Mouse (Mus musculus): ENCODE measurements at regions not wholly inside any gene's neighbourhood (a gene's known extent, or its start where the extent isn't known, plus 50 kb on each side); places are given as distances from the start of the nearest gene placed in this dataset.
"Not testable (repeated sequence)": the region's sequence is repeated elsewhere in the genome, so short reads cannot be mapped to it uniquely, and the experiment has no call there.

DNA sequence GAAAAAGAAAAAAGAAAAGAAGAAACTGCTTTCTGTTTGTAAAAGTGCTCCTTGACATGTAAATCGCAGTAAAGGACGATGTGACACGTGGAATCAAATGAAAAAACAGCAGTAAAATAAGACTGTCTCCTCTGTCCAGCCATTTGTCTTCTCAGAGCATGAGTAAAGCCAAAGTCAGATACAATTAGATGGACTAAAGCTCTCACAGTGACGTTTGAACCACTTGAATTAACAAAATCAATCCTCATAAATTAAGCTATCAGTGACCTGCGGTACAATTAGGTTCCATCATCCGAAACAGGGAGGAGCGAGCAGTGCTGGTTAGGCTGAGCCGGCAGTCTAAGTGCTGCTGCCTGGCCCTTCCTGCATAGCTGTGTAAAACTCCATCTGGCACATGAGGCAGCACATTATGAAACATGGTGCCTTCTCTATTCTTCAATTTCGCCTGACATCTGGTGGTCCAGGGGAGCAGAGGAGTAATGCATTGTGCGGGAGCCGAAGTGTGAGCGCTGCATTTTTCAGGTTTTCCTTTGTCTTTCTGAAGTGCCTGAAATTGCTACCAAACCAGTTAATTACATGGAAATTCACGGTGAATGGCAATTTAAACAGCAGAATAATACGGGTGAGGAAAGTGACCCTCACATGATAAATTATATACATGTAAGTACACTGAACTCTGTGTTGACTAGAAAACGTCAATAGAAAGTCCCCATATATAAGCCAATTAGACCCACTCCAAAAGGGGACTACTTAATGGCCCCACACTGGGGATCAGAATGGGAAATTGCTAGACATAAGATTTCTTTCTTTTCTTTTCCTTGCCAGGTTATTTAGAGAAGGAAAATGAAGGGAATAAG, 118.1 kb downstream of the Mmrn1 start:
- DNase-seq (ENCODE audit: low spot score in 2 of 2): no peak

DNA sequence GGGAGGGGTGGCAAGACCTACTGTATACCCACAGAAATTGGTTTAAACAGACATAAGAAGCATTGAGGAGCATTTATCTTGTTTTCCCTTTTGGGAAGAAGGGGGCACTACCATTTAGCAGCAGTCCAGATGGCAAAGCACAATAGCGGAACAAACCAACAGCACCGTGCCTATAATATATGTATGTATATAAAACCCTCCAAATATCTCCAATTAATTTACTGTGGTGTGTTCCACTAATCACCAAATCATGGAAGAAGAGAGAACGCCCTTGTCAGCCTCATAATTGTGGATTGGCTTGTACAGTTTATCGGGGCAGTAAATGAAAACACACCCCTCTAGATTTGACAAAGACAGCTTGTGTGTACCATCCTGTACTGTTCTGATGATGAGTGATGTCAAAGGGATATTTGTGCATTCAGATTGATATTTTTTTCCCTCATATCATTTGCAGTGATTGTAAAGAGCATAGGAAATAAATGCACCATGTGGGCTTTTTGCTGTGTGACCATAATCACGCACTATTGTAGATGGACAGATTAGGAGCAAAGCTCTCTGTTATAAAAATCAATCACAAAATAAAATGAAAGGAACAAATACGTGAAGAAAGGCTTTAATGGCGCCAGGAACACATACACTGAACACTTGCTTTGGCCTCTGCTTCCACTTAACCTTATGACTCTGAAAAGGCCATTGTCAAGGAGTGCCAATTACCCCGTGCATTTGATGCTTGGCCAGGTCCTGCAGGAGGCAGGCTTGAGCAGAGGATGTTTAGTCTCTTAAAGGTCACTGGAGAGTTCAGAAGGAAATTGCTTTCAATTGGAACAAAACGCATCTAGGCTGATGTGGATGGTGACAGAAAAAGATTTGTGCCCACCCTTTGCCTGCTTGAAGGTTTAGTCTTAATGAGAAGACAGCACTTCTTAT, 119.0 kb downstream of the Mmrn1 start:
- DNase-seq (ENCODE audit: low spot score in 2 of 2): no peak

DNA sequence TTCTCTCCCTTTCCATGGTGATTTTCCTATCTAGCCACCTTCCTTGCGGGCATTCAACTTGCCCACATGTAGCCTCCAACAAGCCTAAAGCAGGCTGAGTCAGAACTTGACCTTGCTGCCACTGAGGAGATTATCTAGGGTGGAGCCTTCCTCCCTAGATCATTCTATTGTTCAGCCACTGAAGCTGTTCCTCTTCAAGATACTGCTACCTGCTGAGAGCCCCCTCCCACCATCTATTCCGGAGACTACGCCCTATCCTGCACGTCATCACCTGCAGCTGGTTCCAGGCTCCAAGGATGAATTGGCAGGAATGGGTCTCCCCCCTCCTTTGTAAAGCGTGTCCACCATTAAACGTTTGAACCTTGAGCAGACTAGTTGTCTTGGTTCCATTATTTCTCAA, 122.9 kb downstream of the Mmrn1 start:
- DNase-seq (ENCODE audit: low spot score in 2 of 2): not testable (repeated sequence)

DNA sequence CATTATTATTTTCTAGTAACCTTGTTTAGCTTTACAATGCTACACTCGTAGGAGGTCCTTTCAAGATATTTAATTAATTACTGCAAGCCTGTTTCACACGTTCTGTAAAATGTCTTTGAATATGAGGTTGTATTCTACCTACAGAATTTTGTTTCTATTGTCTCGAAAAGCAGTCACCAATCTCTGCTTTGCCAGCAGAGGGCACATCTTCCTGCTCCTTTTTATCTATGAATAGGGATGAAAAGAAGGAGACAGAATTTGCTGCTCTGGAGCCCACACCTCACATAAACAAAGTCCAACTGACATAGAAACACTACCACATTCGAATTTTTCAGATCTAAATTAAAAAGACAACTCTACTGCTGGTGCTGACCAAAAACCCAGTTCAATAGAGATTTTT, 117.0 kb upstream of the Ccser1 start:
- no peak for DNase-seq (ENCODE audit: low spot score in 2 of 2)

DNA sequence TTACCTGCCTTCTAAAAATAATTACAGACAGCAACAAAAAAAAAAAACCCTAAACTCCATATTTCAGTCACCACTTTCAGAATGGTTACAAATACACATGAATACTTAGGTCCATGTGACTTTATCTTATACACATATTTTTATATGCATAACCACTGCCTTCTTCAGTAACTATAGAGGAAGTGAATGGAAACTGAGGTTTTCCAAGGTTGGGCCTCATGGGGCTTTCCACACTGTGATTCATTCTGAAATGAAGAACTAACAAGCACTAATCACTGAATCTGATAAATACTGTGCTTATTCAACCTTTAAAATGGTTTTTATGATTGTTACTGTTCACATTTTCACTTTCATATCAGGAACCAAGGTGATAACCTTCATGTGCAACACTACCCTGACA, 114.4 kb upstream of the Ccser1 start:
- no peak for DNase-seq (ENCODE audit: low spot score in 2 of 2)

DNA sequence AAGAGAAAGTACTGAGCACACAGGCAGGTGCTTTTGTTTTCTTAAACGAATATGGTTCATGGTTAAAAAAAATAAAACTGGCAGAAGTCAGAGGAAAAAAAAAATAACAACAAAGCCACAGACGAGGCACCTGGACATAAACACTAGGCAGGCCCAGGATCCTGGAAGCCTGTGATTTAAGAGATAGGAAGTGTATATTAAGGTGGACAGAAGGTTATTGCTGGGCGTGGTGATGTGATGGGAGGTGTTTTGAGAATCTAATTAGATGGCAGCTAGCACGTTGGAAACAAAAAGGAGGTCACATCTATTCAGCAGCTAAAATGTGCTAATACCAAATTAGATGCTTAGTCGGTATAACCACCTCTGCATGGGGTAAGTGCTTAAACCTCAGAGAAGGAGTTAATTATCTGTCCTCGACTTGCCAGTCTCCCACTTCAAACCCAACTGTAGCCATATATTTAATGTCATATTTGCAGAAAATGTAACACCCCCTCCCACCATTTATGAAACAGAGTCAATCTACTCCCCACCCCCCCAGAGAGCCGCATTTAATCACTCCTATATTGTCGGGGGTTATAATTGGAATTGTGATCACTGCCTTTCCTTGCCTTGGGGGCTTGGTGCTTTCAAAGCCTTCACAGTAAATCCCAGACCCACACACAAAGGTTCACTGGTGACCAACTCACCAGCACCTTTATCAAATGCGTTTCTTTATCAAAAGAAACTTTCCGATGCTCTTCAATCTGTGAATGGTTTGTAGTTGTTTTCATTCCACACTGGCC, 113.4 kb upstream of the Ccser1 start:
- DNase-seq (ENCODE audit: low spot score in 2 of 2): no peak

DNA sequence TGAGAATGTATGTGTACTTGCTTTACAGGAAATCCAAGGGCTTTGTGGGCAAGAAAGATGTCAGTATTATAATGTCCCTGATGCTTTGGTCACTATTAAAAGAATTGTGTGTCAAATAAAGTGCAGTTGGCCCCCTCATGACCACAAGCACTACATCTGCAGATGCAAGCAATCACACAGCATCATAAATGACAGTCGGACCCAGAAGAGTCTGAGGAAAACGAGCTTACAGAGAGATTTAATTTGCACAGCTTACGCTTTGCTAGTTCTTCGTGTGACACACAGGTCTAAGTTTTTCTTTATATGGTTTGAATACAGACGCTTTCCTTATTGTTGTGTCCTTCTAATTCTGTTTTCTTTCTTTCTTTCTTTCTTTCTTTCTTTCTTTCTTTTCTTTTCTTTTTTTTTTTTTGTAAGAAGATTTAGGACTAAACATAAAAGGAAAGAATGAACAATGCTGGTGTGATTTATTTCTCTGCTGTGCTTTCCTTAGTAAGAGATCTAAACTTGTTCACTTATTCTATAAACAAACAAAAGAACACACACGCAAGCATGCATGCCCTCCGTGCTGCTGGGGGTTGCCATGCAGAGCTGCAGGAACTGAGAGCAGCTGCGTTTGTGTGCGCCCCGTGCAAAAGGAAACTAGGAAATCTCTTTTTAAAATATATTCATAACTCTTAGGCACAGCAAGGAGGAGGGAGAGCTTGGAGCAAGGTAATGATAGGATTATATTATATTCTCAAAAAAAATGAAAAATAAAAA, 112.6 kb upstream of the Ccser1 start:
- DNase-seq (ENCODE audit: low spot score in 2 of 2): no peak

DNA sequence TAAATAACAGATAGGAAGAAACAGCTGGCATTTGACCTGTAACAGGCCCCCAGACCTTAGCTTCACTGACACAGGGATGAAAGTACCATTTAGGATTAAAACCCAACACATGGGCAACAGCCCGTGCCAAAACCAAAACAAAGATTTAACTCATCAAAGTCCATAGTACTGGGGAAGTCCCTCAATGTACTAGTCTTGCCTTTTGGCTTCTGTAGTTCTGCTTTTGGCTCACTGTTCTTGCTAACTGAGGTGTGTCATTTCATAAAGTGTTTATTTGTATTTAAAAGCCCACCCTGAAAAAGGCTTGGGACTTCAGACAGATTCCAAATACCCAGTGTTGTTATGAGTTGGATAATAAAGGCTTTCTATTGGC, 112.0 kb upstream of the Ccser1 start:
- no peak for DNase-seq (ENCODE audit: low spot score in 2 of 2)

DNA sequence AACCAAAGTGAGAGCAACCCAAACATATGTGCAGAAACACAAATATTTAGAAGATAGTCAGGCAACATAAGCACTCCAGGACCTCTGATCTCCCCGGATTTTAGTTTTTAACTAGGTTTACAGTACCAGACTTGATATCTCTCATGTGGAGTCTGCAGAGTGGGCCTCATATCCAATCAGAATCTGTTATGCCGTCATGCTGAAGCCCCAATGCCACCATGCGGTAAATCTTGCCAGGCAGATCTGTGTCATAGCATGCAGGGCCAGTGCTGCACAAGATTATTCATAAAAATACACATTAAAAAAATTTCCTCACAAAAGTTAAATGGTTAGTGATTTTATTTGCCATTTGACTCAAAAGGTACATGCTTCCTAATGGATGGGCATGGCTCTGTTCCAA, 106.9 kb upstream of the Ccser1 start:
- no peak for DNase-seq (ENCODE audit: low spot score in 2 of 2)

DNA sequence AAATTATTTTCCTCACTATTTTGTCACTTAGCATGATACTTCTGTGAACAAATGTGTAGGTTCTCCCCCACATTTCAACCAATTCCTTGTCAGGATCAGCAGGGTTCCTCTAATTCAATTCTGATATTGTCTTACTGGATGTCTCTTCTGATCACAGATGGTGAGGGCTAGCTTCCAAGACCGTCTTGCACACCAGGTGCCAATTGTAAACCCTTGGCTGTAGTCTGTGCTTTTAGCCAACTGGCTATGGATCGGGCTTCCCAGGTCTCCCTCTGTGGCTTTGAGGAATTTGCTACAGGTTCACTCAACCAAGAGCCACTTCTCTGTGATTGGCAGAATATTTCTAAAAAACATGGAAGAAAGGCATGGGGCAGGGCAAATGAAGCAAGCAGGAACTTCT, 106.3 kb upstream of the Ccser1 start:
- DNase-seq (ENCODE audit: low spot score in 2 of 2): no peak

DNA sequence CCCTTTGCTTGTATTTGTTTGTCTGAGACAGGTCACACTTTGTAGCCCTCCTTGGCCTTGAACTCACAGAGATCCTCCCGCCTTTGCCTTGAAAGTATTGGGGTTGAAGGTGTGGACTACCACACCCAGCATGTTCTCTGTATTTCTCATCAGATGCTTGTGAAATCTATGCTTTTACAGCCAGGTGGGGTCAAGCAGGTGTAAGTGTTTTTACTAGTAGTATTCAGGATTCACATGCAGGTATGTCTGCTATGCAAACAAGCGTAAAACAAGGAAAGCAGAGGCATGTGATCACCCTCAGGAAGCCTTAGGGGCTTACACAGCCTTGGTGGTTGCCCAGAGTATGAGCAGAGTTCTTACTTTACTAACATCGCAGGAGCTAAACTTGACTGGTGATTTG, 105.4 kb upstream of the Ccser1 start:
- DNase-seq (ENCODE audit: low spot score in 2 of 2): no peak

DNA sequence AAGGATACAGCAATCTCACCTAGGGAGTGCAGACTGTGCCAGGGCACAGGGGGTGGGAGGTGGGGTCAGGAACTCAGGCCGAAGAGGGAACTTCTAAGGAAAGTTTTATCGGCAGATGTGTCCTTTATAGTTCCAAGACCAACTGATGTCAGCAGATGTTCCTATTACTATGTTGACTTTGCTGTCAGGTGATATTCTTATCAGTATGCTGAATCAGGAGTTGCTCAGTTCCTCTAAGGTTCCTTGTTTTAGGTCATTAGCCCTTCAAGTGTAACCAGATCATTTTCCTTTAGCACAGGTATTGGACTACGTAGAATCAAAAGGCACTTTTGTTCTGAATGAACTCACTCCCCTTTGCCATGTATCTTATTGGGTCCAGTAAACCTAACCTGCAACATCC, 101.6 kb upstream of the Ccser1 start:
- DNase-seq (ENCODE audit: low spot score in 2 of 2): no peak

DNA sequence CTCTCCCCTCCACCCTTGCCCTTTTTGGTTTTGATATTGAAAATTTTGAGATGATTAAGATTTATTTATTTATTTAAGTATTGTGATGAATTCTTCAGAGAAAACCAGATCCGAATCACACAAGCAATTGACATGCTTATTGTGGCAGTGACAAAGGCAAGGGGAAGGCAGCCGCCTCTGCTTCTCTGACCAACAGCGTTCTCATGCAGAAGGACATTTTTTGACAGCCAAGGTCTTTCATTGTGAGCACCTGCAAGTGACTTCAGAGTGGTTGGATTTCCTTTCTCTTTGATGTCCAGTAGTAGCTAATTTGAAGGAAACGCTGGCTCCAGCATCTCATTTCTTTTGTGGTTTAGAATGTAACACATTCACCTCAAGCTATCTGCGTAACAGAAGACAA, 99.5 kb upstream of the Ccser1 start:
- no peak for DNase-seq (ENCODE audit: low spot score in 2 of 2)

DNA sequence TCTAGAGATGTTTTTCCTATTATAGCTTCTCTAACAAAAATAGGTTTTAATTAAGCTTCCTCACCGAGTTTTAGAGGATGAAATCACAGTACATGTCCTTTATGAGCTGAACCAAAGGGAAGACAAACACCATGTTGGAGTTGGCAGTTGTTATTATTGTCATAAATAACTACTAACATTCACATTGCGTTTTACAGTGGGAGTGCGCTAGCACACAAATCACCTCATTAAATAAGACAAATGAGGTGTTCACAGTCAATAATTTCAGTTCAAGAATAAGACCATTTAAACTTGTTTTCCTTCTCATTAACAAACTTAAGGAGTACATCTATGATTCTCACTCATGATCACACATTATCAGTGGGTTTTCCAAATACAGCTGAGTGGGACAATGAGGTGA, 96.8 kb upstream of the Ccser1 start:
- no peak for DNase-seq (ENCODE audit: low spot score in 2 of 2)

DNA sequence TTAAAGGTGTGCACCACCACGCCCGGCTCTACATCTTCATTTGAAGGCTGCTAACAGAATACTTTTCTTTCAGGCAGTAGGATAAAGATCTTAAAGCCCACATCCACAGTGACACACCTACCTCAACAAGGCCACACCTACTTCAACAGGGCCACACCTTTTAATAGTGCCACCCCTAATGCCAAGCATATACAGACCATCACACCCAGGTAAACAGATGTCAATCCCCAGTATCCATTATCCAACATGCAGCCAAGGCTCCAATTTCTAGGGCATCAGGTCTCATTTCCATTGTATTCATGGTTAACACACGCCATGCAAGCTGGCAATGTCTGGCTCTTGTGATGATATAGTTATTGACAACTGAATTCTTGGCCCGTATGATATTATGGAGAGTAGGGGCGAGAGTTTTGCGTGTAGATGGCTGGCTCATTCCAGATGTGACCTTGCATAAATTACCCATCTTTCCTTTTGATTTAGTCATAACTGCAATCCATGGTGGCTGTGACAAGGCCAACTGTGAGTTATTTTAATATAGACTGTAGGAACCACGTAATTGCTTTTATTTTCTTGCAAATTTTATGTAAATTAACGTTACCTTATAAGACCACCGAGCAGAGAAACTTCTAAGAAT, 80.7 kb upstream of the Ccser1 start:
- DNase-seq (ENCODE audit: low spot score in 2 of 2): no peak

DNA sequence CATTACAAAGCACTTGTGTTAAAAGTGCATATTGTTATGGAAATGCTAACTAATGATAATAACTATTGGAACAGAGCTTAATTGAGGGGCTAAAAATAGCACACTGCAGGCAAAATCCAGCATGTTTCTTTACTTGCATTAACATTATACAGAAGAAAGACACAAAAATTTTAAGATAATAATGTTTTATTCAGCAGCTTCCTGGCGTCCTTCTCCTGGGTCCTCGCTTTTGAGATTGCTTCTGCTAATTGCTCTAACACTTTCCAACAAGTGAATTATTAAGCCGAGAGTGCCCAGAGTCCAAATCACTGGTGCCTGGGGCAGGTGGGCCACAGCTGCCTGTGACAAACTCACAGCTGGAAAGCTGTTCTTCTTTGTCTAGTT, 80.2 kb upstream of the Ccser1 start:
- DNase-seq (ENCODE audit: low spot score in 2 of 2): no peak

DNA sequence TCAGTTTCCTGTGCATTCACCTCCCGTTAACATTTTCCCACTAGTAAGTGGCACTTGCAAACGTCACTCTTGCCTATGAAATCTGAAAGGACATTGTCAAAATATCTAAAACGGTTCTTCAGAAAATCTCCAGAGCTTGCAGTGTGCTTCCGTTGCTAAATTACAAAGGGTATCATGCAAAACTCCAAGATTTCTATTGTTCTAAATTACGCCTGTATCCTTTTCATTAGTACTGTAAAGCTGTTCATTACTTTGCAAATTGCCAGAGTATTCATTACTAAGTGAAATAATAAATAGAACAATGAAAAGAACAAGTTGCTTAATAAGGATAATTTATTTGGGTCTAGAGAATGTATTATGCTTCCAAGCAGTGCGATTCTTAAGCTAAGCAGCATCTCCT, 78.2 kb upstream of the Ccser1 start:
- no peak for DNase-seq (ENCODE audit: low spot score in 2 of 2)

DNA sequence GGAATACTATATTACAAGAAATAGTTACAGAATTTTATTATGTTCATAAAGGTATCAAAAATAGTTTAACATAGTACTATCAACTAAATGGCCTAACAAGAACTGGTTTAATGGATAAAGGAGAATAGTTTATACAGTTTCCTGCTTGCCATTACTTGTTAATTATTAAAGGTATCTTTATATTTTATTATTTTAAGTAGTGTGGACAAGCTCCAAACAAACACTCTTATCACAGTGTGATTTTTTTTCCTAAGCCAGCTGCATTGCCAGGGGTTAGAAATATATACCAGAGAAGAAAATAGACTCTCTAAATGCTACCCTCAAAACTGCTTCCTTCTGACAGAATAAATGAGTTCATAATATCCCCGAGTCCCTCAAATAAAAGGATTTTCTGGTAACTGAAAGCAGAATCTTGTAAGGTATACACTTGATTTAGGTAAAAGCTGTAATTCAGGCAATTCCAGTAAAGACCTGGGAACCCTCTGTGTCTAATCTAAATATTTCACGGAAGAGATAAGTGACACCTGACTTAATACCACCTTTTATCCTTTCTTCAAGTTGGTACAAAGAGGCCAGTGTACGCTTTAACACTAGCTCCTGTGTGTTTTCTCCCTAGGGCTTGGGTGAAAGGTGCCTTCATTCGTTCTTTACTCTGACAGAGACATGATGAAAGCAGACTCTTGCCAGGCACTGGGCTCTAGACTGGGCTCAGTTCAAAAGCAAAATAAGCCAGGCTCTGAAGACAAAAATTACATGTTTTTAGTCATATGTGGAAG, 76.5 kb upstream of the Ccser1 start:
- DNase-seq (ENCODE audit: low spot score in 2 of 2): no peak

DNA sequence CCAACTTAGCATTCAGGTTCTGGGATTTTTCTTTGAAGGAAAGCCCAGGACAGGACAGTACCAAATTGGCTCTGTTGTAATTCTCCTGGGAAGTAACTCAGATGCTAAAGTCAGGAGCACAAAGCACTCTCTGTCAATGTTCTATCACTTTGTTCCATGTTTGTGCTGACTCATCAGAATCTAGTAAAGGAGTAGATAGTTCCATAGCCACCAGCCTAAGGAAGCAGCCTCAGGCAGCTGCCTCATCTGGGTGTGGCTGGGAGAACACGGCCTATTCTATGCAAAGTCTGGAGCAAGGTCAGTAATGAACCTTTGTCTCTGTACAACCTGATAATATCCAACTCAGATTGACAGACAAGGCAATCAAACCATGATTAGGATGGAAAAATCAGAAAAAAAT, 64.9 kb upstream of the Ccser1 start:
- DNase-seq (ENCODE audit: low spot score in 2 of 2): no peak

DNA sequence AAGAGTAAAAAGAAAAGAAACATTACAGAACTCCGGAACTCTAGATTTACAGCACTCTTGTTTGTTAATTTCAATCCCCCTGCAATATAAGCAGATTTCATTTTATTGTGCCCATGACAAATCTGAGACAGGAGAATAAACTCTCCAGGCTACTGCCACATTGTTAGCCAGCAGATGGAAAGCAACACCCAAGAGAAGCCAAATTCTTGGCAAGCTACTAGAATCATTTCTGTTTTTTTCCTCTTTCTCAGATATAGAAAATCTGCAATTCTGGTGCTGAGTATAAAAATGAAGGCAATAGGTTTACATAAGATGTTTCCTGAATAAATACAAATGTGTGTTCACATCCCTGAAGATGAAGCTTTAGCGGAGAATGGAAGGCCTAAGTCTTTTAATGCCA, 60.5 kb upstream of the Ccser1 start:
- no peak for DNase-seq (ENCODE audit: low spot score in 2 of 2)
